Mouse (Mus musculus) left cerebral cortex, adult 18-20 months (tissue): ENCODE results near the gene Tmem35b. TPM values are rescaled to one million over a fixed set of nuclear protein-coding genes. Genes with fewer than 3 reads are reported as not detected.
"Not testable (repeated sequence)": the region's sequence is repeated elsewhere in the genome, so short reads cannot be mapped to it uniquely, and the experiment has no call there.

Experiments used
- DNase-seq, 2 experiments: peaks; one replicate each; pipeline ENCODE4 v3.0.0; 2021 to 2022; ENCODE audit warnings: low spot score in 2 of 2, mixed read lengths in 1 of 2
- long read RNA-seq, 2 experiments: library from polyadenylated mRNA; stranded (forward); transcript quantifications; one replicate each; pipeline ENCODE4 v2.0.0; 2021
- total RNA-seq, 2 experiments: library from RNA; stranded (reverse); gene quantifications; 2 replicates each; pipeline ENCODE4 v1.2.3; 2021

Tmem35b gene
- total RNA-seq: 1 to 10 TPM; 3.3 TPM
- long read RNA-seq, experiment 1, transcript Tmem35b-201 (3 exons, 1,120 nt): major isoform, 6 of 8 reads
- long read RNA-seq, experiment 1, partial matches to known transcripts: 0 of 8 reads
- long read RNA-seq, experiment 1, other reads (novel, unspliced or antisense): 2 of 8 reads
- long read RNA-seq, experiment 2, partial matches to known transcripts: 0 of 2 reads
- long read RNA-seq, experiment 2, other reads (novel, unspliced or antisense): 1 of 2 reads

DNA sequence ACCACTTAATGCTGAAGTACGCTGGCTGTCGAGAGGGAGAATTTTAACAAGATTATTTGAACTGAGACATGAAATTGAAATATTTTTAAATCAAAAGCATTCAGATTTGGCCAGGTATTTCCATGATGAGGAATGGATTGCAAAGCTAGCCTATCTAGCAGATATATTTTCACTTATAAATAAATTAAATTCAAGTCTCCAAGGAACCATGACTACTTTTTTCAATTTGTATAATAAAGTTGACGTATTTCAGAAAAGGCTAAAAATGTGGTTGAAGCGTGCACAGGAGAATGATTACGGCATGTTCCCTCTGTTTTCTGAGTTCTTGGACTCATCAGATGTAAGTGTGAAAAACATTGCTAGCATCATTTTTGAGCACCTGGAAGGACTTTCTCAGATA is at the start of gene Tmem35b:
Tmem35b (plus strand) TSS at position 301 of the 400 bp plus-strand sequence.
- no peak for DNase-seq

DNA sequence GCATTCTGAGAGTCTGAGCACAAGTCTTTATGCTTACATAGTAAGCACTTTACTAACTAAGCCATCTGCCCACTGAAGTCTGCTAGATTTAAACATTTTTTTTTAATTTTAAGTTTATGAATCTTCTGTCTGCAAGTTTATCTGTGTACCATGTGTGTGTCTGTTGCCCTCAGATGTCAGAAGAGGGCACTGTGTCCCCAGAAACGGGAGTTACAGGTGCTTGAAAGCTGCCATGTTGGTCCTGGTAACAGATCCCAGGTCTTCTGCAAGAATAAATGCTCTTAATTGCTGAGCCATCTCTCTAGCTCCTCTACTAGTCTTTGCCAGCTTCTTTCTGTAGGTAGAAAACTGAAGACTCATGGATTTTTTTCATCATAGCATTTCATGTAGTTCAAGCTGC is 48.6 kb upstream of the Tmem35b start:
- DNase-seq: no peak

DNA sequence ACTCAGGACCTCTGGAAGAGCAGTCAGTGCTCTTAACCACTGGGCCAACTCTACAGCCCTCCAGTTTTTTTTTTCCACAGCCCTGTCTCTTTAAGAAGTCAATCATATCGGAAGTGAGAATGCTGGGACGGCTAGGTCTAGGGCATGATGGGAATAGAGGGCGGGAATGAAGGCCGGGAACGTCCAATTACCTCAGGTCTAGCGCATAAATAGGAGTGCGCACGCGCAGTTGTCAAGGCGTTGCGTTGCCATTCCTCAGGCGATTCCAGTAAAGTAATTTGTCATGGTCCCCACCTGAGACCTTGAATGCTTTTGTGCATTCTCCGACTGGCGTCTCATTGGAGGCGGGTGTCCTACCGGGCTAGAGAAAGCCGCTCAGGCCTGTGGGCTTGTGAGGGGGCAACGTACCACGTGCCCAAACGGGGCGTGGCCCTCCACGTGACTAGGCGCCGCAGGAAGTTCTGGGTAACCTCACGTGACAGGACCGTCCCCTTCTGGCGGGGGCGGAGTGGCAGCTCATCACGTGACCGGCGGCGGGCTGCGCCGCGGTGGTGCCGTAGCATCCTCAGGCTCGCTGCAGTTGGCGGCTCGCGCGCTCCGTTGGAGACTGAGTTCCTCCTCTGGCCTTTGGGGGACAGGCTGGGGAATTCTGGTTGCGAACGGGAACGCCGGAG is 46.5 kb upstream of the Tmem35b start, which contains the start of gene Zmym6:
Zmym6 (plus strand) TSS at position 509 of the 674 bp plus-strand sequence.
- peak; percentile 94 to 95 for DNase-seq

DNA sequence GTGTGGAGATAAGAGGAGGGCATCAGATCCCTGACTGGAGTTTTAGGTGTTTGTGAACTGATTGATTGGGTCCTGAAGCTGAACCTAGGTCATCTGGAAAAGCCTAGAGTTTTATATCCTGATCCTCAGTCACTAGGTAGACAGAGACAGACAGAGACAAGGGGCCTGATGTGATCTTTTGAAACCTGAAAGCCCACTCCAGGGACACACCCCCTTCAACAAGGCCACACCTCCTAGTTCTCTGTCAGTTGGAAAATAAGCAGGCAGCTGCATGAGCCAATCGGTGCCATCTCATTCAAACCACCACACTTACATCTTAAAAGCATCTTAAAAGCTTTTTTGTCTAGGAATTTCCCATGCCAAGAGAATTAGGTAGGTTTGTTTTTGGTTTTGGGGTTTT is 42.7 kb upstream of the Tmem35b start:
- DNase-seq: no peak

DNA sequence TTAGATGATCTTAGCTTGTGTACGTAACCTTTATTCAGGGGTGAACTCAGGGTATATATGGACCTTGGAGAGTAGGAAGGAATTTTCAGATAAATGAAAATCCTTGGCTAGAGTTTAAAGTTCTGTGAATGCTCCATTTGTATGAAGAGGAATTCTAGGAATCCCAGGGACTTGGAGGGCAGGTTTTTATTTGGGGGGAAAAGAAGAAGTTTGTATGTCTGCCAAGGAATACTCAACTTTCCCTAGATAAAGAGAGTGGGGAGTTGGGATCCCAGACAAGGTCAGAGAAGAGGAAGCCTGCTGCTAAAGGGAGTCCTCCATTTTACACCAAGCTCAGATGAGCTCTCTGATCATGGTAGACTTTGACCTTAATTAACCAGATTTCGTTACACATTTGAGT is 40.4 kb upstream of the Tmem35b start:
- DNase-seq: no peak

DNA sequence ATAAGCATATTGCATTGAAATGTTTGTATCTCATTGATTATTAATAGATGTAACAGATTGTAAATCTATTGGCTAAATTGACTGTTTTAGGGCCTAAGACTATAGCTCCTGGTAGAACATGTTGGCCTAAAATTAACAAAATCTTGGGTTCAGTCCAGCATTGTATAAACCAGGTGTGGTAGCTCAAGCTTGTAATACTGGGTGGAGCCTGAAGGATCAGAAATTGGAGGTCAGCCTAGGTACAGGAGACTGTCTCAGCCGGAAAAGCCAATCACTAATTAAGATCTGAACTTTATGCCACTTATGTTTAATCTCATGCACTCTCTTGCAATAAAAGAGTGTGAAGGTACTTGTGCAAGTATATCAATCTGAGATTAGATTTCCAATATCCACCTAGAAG is 37.7 kb upstream of the Tmem35b start:
- no peak for DNase-seq

DNA sequence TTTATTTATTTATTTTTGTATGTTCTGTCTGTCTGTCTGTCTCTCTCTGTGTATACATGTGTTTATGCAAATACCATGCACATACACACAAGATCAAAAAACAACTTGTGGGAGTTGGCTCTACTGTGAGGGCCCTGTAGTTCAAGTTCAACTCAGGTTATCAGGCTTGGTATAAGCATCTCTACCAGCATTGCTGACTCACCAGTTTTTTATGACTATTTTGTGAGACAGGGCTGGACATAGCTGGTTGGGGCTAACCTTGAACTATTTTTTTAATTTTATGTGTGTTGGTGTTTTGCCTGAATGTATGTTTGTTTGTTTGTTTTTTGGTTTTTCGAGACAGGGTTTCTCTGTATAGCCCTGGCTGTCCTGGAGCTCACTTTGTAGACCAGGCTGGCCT is 32.3 kb upstream of the Tmem35b start:
- no peak for DNase-seq

DNA sequence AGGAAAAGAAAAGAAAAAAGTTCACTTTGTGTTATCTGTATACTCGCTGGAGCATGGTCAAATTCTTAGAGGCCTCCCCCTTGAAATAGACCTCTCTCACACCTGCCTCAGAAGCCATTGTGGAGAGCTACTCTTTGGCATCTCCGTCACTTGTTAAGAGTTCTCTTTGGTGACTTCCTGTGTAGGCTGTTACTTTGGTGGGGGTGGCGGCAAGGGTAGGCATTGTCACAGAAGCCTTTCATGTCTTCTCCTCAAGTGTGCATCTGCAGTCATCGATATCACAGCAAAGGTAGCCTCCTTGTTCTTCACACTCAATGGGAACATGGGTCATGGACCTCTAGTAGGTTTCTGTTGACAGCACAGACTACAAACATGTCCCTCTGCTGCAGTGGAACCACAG is 28.4 kb upstream of the Tmem35b start:
- no peak for DNase-seq

DNA sequence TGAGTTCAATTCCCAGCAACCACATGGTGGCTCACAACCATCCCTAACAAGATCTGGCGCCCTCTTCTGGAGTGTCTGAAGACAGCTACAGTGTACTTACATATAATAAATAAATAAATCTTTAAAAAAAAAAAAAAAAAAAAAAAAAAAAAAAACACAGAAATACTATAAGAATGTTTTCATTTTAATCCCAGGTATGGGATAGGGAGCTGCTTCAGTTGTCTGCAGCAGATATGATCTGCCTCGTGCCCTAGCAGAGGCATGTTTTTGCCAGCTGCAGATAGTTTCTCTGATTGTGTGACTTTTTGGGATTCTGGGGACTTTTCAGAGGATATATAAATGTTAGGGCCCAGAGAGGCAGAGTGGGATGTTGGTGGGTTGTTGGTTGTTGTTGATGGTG is 23.9 kb upstream of the Tmem35b start:
- DNase-seq: not testable (repeated sequence)

DNA sequence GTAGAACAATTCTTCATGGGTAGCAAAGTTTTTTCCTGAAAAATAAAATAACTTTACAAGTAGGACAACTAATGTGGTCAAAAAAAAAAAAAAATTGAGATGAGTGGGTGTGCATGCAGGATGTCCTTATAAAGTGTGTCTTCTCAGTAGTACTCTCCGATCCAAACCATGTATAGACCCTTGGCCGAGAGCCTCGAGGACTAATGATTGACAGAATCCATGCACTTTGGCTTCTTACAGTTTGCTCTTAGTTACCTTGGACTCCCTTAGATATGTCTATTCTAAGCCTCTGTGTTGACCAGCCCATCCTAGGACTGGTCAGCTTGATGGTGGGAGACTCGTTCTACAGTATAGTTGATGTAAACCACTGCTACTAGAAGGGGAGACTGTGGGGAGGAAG is 15.9 kb upstream of the Tmem35b start:
- no peak for DNase-seq

DNA sequence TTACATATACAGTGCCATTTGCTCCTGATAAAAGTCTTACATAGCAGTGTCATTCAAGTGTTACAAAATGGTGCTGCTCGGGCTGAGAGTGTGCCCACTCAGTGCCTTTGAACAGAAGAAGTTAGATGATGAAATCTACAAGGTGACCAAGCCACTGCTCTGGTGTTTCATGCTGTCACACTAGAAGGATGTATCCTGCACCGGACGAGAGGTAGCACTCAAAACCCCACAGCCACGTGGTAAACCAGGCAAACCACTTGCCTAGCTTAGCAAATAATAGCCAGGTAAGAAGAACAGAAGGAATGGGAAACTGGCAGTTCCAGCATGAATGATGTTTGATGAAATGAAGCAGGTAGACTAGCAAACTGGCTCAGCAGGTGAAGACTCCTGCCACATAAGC is 12.9 kb upstream of the Tmem35b start:
- no peak for DNase-seq

DNA sequence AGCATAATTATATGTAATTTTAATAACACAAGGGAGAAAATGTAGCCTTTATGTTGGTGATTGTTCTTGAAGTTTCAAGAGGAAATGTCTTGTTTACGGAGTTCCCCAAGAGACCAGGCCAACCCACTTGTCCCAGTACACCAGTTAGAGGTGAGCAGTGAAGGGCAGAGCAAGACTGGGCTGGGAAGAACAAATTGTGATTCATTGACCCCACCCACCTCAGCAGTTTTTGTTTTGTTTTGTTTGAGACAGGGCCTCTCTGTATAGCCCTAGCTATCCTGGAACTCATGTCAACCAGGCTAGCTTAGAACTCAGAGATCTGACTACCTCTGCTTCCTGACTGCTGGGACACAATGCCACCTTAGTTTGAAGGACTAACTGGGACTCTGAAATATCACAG is 840 bp downstream of the Tmem35b start:
- no peak for DNase-seq

DNA sequence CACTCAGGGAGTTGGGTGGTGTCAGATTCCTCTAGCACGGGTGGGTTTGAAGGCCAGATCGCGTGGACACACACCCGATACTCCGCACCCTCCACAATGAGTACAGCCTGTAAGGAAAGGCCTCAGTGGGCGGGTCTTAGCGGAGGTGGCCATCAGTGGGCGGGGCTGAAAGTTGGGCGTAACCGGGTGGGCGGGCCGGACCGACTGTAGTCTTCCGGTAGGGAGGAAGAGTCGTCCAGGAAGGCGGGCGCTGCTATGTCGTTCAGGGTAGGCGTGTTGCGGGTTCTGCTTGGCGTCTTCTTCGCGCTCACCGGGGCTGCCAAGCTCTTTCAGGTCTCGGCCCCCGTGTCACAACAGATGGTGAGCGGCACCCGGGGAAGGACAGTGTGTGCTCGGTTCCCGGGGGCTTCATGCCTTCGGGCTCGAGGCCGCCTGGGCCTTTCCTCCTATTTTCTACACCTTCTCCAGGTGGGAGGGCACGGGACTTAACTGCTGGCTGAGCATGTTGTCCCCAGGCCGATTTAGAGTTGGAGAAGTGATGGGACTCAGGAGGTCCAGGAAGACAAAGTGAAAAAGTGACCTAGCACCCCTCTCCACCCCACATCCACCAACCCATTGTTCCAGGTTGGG is 2.5 kb downstream of the Tmem35b start:
- peak; percentile 55 to 59 for DNase-seq

DNA sequence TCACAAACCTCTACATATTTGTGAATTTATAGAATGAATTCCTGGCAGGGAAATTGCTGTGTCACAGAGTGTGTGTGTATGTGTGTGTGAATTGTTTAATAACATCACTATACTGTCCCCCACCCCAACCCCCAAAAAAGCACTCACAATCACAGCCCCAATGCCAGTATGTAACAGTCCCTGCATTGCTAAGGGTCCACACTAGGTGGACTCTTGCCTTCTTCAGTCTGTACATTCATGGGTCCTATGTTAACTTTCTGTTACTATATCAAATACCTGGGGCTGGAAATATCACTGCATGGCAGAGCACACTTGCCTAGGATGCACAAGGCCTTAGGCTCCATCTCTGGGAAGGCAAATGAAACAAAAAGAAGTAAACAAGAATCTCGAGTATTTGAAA is 11.2 kb downstream of the Tmem35b start:
- DNase-seq: no peak

DNA sequence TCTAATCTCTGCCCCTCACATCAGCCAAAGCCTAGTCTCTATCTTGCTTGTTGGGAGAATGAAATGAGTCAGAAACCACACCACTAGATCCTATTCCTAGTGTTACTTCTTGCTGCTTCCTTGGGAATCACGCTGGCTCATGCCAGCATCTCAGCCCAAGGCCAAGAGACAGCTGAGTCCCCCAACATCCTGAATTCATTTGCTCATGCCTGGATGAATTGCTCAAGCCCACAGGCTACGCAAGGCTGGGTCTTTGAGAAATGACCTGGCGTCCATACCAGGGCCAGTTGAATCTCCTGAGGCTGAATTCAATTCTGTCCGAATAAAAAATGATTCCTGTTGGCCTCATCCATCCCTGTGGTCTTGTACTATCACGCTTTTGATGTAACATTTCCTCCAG is 14.1 kb downstream of the Tmem35b start:
- no peak for DNase-seq

DNA sequence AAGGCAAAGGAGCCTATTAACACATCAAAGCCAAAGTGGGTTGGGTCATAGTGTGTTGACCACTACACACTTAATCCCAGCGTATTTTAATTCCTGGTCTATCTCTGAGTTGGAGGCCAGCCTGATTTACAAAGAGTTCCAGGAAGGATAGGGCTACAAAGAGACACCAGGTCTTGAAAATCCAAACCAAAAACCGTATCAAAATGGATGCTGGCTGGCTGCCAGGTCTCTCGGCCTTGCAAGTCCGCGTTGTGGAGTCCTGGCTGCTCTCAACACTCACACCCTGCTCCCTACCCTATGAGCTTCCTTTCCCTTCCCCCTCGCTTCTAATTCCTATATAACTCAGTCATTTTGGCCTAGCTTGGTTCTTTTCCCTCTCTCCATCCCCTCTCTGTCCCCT is 15.0 kb downstream of the Tmem35b start:
- DNase-seq: no peak

DNA sequence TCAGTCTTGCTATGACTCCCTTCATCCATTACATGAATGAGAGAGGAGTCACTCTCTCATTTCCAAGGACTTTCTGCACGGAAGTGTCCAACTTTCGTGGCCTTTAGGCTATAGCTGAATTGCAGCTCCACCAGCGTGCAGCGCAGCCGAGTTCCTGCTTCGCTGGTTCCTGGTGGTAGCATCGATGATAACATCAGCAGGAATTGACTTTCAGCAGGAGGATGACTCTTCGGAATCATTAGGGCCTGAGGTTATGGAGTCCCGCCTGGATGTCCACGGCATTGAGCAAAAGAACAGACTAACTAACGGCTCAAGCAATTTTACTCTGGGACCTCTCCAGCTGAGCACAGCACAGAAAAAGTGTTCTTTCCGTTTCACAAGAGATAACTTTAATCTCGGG is 26.5 kb downstream of the Tmem35b start:
- DNase-seq: no peak

DNA sequence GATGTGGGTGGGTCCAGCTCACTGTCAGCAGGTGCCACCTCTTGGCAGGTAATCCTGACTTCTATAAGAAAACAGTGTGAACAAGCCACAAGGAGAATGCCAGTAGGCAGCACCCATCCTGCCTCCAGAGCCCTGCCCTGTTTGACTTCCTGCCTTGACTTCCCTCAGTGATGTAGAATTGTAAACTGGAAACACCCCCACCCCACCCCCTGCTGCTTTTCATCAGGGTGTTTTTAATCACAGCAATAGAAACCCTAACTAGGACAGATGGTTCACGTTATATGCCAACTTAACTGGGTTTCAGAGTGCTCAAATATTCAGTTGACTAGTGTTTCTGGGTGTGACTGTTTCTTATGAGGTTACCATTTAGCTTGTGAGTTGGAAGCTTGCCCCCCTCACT is 29.9 kb downstream of the Tmem35b start:
- no peak for DNase-seq

DNA sequence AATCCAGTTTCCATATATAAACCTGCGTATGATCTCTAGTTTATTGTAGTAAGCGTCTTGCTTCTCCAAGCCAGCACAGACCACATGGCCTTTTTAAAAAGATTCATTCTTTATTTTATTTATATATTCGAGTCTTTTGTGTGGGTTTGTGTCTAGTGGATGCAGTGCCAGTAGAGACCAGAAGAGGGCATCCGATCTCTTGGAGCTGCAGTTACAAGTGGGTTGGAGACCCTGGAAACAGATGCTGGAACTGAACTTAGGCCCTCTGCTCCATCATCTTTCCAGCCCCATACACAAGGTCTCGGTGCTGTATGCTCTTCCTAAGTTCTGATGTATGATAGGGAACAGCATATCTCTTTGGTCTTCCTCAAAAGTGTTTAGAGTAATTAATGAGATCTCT is 32.3 kb downstream of the Tmem35b start:
- DNase-seq: no peak

DNA sequence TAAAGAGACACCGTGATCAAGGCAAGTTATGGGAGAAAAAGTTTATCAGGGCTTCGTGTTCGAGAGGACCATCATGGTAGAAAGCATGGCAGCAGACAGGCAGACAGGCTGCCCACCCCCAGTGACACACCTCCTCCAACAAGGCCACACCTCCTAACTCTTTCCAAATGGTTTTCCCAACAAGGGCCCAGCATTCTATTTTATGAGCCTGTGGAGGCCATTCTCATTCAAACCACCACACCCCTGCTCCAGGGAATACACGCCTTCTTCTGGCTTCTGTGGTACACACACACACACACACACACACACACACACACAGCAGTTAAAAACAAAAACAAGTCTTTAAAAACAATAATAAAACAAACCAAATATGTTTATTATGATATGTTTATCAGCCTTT is 34.3 kb downstream of the Tmem35b start:
- DNase-seq: no peak

DNA sequence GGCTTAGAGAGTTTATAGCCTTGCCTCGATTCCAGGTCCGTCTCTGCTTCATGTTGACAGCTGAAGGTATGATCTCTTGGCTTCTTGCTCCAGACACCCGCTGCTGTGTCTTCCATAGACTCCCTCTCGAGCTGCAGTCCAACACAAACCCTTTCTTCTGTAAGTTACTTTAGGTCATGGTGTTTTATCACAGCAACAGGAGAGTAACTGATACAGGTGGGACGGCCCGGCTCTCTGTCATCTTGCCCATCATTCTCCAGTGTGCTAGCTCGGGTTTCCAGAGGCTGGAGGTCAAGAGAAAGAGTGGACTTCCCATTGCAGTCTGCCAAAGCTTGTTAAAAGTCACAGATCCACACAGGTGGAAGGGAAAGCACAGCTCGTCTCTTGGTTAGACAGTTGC is 40.4 kb downstream of the Tmem35b start:
- DNase-seq: no peak

DNA sequence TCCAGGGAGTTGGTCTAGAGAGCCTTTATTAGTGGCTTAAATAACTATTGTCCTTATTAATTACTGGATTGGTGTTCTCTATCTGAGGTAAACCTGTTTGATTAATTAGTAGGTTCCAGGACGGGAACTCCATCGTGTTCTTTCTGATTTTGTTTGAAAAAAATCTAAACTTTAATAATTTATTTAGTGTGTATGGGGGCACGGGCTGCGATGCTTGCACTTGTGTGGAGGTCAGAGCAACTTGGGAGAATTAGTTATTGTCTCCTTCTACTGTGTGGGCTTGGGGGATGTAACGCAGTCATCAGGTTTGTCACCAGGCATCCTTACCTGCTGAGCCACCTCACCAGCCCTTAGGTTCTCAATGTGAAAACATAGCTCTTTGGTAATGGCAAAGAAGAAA is 43.6 kb downstream of the Tmem35b start:
- DNase-seq: no peak

DNA sequence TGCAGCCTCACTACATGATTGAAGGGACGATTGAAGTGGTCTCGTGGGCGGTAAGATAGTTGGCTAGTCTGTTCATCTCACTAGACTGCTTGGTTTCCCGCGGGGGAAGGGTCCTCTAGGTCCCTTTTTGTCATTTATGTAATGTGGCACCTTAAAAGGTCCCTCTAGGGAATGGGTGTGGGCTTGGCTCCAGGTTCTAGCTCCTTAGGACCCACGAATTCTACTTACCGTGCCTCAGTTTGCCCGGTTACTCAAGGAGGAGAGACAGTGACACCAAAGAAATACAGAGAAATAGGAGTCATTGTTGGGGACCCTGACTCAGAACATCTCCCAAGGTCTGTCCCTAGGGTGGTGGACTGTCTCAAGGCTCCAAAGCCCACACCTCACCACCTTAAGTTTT is 44.2 kb downstream of the Tmem35b start:
- no peak for DNase-seq
